Mouse (Mus musculus) heart, postnatal 25 days (tissue): ENCODE measurements at regions not wholly inside any gene's neighbourhood (a gene's known extent, or its start where the extent isn't known, plus 50 kb on each side); places are given as distances from the start of the nearest gene placed in this dataset.

Experiments
- DNase-seq: peaks from one replicate; pipeline ENCODE4 v3.0.0; 2022; ENCODE audit warnings: low spot score
- intact Hi-C: fragments of 180-260 bp; cut with DNase I; formaldehyde crosslinking; loops from one replicate; pipeline ENCODE4 v1.15.1; 2025

DNA sequence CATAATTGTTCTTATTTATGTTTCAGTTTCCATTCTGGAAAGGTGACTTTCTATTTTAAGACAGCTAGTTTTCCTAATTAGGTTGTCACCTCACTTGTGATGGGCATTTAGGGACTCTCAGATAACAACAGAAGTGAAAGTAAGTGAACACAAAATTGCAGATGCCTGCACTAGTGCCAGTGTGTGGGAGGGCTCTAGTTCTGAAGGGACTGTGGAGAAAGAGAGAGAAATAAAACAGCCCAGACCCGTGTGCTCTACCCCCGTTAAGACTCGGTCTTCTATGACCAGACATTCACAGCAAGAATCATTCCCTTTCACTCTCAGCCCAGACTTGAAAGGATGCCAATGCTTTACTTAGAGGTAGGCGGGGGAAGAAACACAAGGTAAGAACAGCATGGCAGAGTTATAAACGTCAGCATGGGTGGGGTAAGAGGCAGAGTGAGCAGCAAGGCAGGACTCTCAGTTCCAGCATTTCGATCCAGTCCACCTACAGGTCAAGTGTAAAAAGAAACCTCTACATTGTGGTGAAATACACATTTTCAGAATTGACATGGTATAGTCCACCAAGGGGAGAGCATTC lies 170.1 kb upstream of the Thbs1 start:
- intact Hi-C loops = no loop called here
- DNase-seq = no peak

DNA sequence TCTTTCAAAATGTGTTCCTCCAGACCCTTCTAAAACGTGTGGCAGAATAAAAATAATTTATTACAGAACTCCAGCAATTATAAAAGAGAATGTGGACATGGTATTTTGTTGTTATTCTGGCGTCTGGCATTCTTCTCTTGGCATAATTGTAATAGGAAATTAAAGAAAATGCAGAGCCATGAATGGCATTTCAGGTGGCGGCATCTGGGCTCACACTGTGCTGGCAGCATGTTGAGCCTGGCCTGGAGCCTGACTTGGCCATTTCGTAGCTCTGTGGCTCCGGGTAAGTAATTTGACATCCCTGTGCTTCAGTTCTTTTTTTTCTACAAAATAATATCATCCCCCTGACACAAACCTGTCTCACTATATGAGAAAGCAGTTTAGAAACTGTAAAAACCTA lies 168.0 kb upstream of the Thbs1 start:
- DNase-seq = no peak
- intact Hi-C loops = no loop called here

DNA sequence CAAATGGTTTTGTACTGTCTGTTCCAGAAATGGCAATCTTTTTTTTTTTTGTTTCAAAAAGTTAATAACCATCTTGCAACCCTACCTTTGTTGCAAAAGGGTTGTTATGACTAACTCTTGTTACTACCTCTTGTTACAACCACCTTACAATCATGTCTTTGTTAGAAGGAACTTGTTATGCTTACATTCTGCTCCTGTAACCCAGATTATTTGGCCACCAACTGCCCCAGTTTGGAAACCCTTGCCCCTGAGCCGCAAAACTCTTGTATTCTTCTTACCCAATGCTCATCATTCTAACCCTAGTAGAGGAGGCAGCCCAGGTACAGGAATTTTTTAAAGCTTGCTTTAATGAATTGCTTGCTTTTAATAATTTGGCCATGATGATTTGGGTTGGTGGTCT lies 167.4 kb upstream of the Thbs1 start:
- DNase-seq = no peak
- intact Hi-C loops = no loop called here

DNA sequence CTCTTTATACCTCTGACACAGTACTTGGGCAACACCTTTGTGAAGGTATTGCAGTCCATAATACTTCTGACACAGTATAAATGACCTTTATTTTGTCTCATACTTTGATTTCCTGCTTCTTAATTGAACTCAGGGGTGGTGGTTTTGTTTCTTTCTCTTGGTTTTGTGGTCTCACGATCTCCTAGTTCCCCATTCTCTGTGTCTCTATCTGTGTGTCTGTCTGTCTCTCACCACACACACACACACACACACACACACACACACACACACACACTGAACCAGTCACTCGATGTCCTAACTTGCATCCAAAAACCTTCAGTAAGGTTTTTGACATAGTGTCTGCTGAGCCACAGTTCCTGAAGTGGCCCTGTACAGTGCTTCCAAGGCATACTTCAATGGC lies 166.7 kb upstream of the Thbs1 start:
- intact Hi-C loops = no loop called here
- DNase-seq = no peak

- no peak for DNase-seq
- intact Hi-C loops = no loop called here
Observed at GRCm38 (mm10) chr2:117950431-117951336, 161.0 kb upstream of the Thbs1 start.

- DNase-seq = no peak
- intact Hi-C loops = no loop called here
Observed at GRCm38 (mm10) chr2:117951337-117951718, 160.3 kb upstream of the Thbs1 start.

- DNase-seq = no peak
- intact Hi-C loops = no loop called here
Observed at GRCm38 (mm10) chr2:117958737-117959136, 152.9 kb upstream of the Thbs1 start.

DNA sequence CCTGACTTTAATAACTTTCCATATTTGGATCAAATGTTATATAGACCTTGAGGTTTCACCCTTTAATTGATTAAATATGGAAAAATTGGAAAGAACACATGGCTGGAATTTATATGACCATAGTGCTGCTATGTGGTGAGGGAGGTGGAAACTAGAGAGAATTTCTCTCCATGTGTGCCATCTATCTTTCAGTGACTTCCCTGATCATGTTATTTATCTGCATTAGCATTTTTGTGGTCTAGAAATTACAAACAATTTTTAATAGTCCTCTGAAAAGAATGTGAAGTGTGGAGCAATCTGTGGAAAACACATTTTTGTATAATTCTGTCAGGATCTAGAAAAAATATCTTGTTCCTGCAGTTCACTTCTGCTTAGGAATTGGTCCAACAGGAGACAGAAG lies 152.2 kb upstream of the Thbs1 start:
- DNase-seq = no peak
- intact Hi-C loops = no loop called here

- intact Hi-C loops = no loop called here
- no peak for DNase-seq
Observed at GRCm38 (mm10) chr2:117962531-117962930, 149.1 kb upstream of the Thbs1 start.

DNA sequence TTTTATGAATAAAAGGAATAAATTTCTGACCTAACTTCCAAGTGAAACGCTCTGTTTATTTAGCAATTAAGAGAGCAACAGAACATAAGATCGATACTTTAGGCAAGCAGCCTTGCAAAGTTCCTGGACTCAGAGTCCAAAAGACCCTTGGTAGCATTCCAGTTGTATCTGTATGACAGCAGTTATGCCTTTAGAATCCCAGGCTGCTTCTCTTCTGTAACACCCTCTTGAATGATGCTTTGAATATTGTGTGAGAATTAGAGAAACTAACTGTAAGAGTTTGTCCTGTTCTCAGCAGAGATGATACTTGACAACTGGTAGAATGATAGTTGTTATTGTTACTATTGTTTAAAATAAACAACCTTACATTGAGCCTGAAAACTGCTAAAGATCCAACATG lies 148.2 kb upstream of the Thbs1 start:
- intact Hi-C loops = no loop called here
- no peak for DNase-seq

DNA sequence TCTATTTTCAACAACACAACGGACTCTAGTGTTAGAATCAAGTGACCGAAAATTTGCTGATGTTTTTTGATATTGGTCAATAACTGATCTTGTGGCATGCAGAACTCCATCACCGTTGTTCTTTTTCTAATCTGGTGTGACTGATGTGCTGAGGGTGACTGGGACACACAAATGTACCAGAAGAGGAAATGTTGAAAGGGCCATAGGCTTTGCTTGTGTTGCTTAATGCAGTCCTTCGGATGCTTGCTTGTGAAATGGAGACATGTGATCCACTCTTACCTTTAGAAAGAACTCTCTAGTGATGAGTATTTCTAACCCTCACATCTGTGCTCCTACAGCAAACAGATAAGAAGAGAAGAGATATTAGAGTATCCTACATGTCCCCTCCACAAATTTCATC lies 145.9 kb upstream of the Thbs1 start:
- intact Hi-C loops = no loop called here
- no peak for DNase-seq

GRCm38 (mm10) chr2:117968731-117969130 lies 142.9 kb upstream of the Thbs1 start:
- intact Hi-C loops = no loop called here
- DNase-seq = no peak

- intact Hi-C loops = no loop called here
Observed at GRCm38 (mm10) chr2:117970631-117971030, 141.0 kb upstream of the Thbs1 start.

GRCm38 (mm10) chr2:117977033-117977432 lies 134.6 kb upstream of the Thbs1 start:
- intact Hi-C loops = no loop called here
- no peak for DNase-seq

More at GRCm38 (mm10) chr2:117970631-117971030, 141.0 kb upstream of the Thbs1 start:
- DNase-seq = no peak

DNA sequence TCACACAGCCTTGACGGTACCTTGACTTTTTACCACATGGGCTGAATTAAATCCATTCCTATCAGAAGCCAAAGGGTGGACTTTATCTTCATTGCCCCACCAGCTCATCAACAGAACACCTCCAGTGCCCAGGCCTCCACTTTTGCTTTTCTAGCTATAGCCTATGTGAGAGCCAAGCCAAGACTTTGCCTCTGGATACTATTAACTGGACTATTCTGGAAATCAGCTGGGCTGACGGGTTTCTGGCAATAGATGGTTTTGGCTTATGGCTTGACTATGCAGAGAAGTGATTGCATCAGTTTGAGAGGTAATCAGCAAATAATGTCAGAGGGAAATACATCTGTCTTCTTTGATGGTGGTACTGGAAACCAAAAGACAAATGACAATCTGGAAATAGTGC lies 130.8 kb upstream of the Thbs1 start:
- intact Hi-C loops = no loop called here
- DNase-seq = no peak

GRCm38 (mm10) chr2:117984569-117984968 lies 127.1 kb upstream of the Thbs1 start:
- DNase-seq = no peak
- intact Hi-C loops = no loop called here

- no peak for DNase-seq
- intact Hi-C loops = no loop called here
Observed at GRCm38 (mm10) chr2:117987426-117988215, 124.1 kb upstream of the Thbs1 start.

DNA sequence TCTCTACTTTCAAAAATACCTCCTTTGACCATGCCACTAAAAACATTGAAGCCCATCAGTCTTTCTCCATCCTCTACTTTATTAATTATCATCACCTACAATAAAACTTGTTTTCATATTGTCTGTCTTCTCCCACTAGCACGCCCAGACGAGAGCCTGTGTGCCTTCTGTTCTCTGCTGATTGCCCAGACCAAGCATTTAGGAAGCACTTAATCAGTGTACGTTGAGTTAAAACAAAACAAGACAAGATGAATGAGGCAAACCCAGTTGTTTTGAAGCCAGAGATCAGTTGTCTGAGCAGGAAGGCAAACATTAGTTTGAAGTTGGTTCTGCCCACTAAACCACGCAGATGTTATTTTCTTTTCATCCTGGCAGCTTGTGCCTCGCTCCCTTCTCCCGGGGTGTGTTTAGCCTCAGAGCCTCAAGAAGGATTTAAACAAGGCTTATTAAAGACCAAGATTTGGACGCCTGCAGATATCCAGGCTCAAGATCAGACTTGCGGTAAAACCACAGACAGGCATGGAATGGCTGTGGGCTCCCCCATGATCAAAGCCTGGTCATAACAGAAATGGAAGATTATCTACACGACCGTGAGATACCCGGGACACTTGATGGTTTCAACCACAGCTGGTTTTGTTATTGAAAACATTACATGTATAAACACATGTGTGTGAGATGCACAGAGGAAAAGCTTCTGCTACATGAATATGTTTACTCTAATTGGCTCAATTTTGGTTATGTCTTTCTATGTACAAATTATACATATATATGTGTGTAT lies 123.1 kb upstream of the Thbs1 start:
- intact Hi-C loops = no loop called here
- DNase-seq = no peak

DNA sequence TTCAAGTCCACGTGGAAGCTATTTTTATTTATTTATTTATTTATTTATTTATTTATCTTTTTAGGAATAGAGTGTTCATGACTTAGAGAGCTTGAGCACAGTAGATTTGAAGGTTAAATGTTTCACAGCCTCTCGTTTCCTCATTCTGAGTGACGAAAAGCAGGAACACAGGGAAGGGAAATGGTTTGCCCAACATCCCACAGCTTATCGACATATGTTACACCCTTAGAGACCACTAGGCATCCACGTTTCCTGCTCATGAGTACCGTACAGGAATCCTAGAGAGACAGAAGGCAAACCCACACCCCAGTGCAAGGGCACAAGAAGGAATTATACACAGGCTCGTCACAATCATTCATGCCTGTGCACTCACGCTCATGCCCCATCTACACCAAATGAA lies 122.5 kb upstream of the Thbs1 start:
- DNase-seq = no peak
- intact Hi-C loops = no loop called here
